Mouse (Mus musculus): ENCODE results near the gene Tspan9.

GRCm38 (mm10) chr6:127989624-127990212 is 153.7 kb downstream of the Tspan9 start:
- TF ChIP-seq CTCF (IDR thresholded peaks at IDR 0.05; ENCODE audit: low read depth) = peak; percentile 38; the same call in 1 of the 2 replicates
- TF ChIP-seq EP300 (optimal IDR thresholded peaks at IDR 0.05) = no peak
